Mouse (Mus musculus): ENCODE results near the gene Zfp94.

- TF ChIP-seq CTCF (IDR thresholded peaks at IDR 0.05; ENCODE audit: low read depth) (no peak), EP300 (IDR thresholded peaks at IDR 0.05; ENCODE audit: low read depth) (no peak)
Observed at GRCm38 (mm10) chr7:24298635-24298972, 17.9 kb downstream of the Zfp94 start.

All from liver, postnatal 0 days (tissue).